Mouse (Mus musculus): Measurements from ENCODE around the gene Kif1b.
"Not testable (repeated sequence)": the region's sequence is repeated elsewhere in the genome, so short reads cannot be mapped to it uniquely, and the experiment has no call there.

Gene Kif1b

DNA sequence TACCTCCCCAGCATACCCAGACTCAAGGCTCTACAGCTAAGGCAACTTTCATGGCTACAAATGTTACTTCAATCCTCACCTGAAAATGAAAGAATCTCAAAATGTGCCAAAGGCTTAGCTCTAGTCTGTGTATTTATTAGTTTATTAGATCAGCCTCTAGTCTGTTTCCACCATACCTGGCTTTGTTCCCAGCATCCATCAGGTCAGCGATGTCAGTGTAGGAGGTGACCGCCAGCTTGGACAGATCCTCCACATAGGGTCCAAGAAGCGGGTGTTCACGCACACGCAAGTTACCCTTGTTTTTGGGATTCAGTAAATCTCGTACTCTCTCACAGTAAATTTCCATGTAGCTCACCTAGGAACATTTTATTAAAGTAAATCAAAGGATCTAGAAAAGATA, 37.0 kb downstream of the Kif1b start:
- DNase-seq (ENCODE audit: low spot score), result no peak

DNA sequence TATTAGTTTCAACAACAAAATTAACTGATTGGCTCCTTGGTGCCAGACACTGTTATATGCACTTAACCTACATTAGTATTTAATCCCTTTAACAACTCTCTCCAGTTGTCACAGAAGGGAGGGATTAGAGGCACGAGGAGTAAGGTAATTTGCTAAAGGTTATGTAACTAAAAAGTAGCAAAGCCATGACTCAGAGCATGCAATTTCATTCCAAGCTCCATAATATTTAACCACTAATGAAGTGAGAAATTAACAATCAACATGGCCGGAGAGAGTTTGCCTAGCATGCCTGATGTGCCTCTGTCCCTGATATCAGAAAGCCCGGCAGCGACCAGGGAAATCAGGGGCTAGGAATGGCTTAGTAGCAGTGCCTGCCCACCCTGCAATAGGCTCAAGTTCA, 38.5 kb downstream of the Kif1b start:
- DNase-seq (ENCODE audit: low spot score), result no peak

DNA sequence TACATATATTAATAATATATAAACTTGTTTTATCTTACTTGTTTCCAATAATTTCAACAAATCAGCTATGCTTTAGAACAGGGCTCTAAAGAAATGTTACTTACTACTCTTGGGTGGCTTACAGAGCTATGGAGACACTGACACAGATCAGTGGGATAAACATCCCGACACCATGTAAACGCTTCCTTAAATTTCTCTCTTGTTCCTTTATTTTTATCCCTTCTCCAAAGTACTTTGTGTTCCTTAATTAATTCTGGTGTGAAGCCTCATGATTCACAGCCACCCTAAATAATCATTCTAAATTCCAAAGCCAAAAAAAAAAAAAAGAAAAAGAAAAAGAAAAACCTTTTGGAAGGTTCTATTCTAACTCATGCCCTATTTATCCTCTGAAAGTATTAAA, 42.6 kb downstream of the Kif1b start:
- no peak for DNase-seq (ENCODE audit: low spot score)

DNA sequence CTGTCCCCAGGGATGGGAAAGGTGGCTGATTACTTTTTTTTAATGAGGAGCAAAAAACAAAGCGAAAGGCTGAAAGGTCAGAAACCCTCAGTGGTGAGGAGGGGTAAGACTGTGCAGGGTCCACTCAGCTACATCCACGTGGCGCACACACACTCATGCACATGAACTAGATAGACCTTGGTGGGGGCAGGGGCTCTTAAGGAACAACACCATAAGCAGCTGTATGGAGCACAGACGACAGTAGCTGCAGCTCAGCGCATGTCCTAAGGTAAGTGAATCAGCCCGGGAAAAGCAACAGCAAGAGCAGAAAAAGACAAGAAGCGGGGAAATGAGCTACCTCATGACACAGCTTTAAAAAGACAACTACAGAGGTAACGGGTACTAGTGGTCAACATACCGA, 44.3 kb downstream of the Kif1b start:
- DNase-seq (ENCODE audit: low spot score), result no peak

DNA sequence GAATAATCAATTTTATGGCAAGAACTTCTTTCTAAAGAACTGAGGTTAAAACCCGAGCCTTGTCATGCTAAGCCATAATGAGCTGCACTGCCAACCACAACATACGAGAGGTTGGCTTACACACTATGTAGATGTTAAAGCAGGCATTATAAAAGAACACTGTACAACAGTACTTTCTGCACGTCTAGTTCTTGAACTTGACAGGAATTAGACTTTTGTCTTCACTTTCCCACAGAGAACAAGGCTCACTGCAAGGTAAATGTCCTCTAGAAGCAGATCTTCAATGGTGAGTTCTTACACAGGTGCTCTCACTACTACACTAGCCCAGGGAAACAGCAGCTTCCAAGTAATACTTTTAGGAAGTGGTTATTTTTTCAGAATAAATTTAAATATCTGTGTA, 46.0 kb downstream of the Kif1b start:
- no peak for DNase-seq (ENCODE audit: low spot score)

DNA sequence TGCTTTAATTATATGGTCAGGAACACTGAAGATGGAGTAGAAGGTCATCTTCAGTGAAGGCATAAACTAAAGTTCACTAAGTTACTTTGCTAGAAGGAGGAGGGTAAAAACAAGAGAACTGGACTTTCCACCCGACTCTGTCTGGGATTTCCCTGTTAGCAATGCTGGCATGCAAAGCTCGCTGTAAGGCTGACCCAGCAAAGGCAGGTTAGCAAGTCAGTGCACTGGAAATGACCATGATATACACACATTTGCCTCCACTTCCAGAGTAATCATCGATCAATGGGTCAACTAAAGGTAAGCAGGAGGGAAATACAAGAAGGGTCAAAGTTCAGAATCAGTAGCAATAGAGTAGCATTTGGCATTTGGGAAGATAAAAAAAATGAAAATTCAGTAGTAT, 46.6 kb downstream of the Kif1b start:
- DNase-seq (ENCODE audit: low spot score), result no peak

DNA sequence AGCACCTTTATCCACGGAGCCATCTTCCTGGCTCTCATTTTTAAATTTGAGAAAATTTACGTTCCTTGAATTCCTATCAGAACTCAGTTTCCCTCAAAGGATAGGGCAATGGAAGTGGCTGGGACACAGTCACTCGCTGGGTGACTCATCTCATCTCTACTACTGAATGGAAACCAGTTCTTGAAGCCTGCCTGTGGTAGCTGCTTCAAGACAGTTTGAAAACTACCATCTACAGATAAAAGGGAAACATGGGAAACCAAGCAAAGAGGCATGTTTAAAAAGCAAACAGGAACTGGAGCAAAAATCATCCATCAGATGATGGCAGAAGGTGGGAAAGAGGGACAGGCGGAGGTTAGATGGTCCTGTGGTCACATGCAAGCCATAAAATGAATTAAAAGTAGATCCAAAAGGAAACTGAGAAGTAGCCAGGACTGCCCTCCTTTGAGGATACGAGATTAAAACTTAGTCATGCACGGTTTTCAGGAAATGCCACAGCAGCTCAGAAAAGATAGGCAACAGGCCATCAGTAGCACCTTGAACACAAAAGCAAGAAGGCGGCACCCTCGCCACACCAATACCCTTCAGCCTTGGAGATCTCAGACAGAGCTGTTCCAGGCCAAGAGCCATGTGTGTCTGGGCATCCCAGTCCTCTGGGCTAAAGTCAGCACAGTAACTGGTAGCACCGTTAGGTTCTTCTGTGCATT, 48.0 kb downstream of the Kif1b start:
- no peak for DNase-seq (ENCODE audit: low spot score)

DNA sequence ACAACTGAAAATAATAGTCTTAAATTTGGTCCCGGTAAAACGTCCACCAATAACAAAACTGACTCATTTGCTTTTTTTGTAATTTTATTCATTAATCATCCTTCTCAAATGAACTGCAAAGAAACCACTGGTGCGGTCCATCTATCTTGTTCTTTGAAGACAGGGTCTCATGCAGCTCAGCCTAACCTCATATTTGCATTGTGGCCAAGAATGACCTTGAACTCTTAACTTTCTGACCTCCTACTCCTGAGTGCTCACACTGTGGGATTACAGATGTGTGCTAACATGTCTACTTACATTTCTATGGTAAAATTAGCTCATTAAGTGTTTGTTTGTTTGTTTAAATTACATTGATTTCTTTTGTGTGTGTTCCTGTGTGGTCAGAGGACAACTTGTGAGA, 48.6 kb downstream of the Kif1b start:
- DNase-seq (ENCODE audit: low spot score), result no peak

DNA sequence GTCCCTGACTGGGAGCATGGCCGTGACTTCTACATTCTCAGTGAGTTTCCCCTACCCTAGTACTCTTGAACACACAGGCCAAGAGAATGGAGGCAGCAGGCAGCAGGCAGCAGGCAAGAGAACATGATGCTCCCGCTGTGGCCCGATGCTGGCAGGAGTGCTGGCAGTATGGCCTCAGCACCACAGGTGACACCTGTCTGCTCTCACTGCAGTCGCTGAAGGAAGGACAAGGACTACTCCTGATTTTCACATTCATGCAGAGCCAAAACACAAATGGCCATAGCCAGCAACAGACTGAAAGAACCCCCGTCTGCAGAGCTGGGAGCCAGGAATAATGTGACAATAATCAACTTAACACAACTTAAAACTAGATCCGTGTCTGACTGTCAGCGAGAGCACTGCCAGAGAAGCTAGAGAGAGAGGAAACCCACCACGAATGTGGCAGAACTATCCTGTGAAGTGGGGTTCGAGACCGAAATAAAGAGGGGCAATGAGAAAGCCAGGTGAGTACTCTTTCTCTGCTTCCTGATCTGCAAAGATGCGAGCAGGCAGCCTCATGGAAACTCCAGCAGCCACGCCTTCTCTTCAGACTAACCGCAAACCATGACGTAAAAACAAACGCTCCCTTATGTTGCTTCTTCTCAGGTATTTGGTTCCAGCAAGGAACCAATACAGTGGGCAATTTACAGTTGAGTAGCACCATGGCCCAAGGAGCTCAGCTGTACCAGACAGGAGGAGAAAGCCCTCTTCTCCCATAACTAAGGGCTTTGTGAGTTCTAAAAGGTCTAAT, 50.8 kb downstream of the Kif1b start:
- DNase-seq (ENCODE audit: low spot score), result no peak

DNA sequence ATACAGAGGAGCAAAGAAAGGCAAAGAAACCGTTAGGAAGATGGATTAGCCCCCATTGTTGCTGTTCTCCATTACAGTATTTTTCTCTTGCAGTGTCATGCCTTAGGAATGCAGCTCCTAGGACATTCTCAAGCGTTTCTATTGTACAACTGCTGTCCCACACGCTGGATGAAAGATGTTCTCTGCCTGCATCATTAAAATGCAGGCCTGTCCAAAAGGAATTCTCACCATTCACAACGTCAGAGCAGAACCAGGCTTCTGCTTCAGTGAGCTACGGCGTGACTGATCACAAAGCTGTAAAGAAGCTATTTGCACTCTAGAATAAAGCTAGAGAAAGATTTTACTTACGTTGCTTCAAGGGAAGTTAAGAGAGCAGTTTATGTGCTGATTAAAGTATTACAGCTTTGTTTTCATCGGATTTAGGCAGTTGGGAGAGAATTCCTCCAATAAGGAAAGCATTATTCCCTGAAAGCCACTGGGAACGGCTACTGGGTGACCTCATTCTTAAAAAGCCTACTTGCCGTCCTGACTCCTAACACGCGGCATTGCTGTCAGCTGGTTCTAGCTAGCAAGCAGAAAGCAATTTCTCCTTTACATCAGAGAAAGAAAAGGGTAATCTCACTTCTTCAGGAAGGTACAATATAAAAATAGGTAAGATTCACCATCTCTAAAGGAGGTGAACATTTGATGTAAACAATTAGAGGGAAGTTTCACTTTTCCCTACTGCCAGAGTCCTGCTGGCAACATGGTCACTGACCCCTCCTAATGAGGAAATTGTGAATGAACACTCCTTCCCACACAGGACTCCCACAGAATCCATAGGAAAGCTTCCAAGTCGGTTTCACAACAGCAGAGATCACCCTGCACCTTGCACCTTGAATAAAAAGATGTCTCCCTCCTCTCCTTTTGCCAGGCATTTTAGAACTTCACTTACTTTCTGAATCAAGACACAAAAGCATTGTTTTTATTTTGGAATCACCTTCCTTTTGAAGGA, 51.9 kb downstream of the Kif1b start:
- DNase-seq (ENCODE audit: low spot score), result no peak

DNA sequence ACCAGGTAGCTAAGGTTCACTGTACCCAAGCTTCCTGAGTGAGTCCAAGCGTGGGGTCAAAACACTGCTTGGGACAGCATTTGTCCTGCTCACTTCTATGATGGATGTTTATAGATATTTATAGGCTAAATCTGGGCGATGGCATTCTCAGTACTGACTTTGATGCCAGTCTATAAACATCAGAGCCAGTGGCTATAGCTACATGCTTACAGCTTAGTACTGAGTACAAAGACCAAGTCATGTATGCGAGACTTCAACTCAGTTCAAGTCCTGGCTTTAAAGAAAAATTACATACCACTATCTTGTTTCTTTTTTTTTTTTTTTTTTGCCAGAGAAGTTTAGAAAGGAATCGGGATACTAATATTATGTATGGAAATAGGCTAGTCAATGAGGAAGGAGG, 52.7 kb downstream of the Kif1b start:
- DNase-seq (ENCODE audit: low spot score), result no peak

DNA sequence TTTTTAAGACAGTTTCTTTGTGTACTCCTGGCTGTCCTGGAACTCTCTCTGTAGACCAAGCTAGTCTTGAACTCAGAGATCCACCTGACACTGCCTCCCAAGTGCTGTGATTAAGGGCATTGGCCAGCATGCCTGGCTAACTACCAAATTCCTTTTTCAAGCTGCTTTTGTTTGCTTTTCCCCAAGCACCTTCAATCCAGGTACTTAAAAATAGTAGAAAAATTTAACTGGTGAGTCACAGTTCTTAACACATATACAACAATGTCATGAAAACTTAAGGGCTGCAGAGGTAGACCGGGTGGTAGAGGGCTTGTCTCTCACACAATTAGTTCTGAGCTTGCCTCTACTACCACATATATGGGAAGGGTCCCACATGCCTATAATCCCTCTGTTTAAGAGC, 58.2 kb downstream of the Kif1b start:
- DNase-seq (ENCODE audit: low spot score), result no peak

DNA sequence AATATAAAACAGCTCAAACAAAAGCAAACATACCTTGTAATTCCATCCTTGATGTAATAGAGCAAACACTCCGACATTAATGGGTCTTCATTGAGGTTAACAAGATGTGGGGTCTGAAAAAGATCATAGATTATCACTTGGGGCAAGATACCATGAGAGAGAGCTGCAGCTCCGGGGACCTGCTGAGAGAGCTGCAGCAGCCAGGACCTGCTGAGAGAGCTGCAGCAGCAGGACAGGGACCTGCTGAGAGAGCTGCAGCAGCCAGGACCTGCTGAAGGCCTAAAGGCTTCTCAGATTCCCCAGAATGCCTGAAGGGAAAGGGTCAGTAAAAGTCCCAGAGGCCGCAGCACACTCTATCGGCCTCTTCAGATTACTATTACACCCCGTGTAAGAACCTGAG, 59.7 kb downstream of the Kif1b start:
- DNase-seq (ENCODE audit: low spot score), result no peak

DNA sequence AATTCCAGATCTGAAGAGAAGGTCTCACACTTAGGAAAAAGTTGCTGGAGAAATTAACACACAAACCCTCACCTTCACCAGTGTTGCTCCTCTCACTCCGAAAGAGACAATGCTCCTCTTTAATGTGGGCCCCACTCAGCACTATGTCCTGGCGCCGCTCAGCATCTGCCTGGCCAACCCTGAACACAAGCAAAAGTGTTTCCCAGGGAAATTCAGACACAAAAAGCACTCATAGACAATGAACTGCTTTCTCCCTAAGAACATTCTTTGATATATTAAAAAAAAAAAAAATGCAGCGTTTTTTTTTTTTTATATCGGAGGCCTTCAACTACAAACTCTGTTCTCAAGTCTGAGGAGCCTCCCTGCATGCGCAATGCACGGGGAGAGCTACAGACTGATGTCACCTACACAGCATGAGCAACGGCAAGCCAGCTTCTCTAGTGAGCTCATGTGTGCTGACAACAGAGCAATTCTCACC, 60.3 kb downstream of the Kif1b start:
- no peak for DNase-seq (ENCODE audit: low spot score)

DNA sequence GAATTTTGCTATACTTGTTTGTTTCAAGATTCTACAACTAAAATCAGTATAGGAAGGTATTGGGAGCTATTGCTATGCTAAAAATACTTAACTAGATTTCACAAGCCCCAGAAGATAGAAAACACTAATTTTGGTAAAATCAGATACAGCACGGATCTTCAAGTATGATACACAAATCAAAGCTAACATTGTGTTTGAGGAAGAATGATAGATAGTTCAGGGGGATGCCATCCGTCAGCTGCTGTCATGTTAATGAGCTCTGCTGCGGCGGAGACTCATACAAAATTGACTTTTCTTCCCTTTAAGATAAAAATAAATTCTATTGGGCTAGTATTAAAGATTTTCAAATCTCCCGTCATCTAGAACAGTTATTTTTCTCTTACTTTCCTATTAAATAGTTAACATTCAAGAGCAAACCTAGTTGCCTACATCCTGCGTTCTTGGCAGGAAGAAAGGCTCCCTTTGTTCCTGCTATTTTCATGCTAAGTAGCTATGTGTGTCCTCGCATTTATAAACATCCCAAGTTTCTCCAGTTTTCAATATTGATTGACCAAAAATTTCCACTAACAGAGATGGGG, 60.8 kb downstream of the Kif1b start:
- DNase-seq (ENCODE audit: low spot score), result no peak

DNA sequence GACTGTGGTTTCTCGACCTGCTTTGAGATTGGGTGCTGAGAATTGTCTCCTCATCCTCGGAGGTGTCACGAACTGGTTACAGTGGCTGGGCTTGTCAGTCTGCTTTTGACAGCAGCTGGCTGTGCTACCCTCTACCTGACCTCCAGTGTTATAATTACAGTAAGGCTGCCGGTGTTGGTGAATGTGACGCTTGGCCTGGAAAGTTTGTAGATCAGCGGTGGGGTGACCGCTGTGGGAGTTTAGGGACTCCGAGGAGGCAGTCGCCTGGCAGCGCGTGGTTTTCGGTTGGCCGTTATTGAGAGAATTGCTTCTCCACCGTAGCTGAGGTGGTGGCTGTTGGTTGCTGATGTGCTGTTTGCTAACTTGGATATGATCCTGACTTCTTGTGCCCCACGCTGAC, 70.5 kb downstream of the Kif1b start:
- no peak for DNase-seq (ENCODE audit: low spot score)

DNA sequence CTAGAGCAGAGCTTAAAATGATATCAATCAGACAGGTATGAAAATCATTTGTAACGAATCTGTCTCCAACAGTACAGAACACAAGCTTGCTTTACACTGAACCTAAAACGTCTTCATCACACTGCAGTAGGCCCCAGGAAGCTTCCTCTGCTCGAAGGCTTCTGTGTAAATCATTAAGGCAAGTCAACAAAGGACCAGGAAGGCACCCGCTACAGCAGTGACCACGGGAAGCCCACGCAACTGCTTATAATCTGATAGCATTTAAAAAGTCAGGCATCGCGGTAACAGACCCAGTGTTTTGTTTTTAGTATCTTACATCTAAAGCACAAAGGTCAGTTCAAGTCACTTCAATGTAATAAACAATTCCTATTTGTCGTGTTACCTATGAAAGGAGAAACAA, 73.6 kb downstream of the Kif1b start:
- no peak for DNase-seq (ENCODE audit: low spot score)

DNA sequence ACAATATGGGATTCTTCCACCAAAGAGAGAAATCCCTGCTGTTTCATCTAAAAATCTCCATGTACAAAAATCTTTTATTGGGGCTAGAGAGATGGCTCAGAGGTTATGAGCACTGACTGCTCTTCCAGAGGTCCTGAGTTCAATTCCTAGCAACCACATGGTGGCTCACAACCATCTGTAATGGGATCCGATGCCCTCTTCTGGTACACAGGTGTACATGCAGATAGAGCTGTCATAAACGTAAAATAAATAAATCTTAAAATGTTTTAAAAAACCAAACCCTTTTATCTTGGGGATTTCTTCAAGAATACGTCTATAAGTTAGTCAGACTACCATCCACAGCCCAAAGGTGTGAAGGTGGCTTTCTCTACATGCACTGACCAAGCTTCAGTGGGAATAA, 78.8 kb downstream of the Kif1b start:
- DNase-seq (ENCODE audit: low spot score), result not testable (repeated sequence)

DNA sequence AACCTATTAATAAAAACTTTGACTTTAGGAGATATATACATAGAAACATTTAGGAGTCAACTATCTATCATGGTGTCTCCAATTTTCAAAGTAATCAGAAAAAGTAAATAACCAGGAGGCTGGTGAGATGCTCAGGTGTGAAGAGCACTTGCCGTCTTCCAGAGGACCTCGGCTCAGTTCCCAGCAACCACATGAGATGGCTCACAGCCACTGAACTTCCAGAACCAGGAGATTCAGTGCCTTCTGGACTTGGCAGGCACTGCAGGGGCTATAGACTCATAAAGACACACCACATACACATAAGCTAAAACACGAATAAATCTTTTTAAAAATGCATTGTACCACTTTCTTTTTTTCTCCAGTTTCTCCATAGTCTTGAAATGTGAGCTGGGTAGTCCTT, 79.2 kb downstream of the Kif1b start:
- DNase-seq (ENCODE audit: low spot score), result no peak

DNA sequence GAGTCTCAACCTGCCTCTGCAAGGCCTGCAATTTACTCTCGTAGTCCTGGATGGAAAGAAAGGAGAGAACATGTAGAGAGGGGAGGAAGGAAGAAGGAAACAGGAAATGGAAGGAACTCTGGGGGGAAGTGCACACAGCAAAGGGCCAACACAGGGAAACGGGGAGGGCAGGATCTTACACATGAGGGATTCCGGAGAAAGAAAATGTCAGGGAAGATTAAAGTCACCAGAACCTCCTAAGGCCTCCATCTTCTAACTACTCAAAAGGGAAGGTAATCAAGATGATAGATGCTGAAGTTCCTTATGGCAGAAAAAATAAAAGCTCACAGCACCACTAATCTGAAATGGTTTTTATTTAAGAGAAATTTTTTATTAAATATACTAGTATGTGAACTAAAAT, 81.2 kb downstream of the Kif1b start:
- no peak for DNase-seq (ENCODE audit: low spot score)

DNA sequence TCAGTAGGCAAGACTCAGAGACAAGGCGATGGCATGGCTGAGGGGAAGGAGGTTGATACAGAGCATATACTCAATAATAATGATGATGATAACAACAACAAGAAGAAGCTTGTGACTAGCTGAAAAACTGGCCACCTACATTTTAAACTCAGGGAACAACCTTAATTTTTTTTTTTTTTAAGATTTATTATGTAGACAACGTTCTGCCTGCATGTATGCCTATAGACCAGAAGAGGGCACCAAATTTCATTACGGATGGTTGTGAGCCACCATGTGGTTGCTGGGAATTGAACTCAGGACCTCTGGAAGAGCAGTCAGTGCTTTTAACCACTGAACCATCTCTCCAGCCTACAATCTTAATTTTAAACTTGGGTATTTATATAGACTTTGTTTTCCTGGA, 84.0 kb downstream of the Kif1b start:
- DNase-seq (ENCODE audit: low spot score), result no peak

DNA sequence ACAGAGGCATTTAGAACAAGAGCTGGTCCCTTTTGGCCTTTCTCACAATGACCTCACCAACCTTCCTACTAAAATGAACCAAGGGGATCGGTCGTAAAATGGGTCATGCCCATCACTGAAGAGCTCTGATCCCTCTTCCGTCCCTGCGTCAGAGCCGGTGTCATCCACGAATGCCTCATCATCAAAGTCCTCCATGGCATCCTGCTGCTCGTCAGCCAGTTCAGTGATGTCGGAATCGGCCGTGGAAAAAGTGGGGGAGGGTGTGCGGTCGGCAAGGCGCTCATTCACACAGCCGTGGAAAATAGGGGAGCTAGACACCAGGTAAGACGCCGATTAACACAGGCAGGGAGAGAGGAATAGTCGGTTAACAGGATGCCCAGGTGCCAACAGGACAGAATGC, 87.0 kb downstream of the Kif1b start:
- no peak for DNase-seq (ENCODE audit: low spot score)
